Comparison of ENCODE assay signal across 8 mouse cellular contexts in genomic region chr5:128601036-128602019, GRCm38 (mm10). TPM values are rescaled to one million over a fixed set of nuclear protein-coding genes. Genes with fewer than 3 reads are reported as not detected.
DNase-seq lines count a peak whose midpoint lies in the region; ATAC-seq and TF ChIP-seq lines count a peak whose summit lies in the region.

No protein-coding gene starts in this region.

- no peak for TF ChIP-seq CTCF in gastrocnemius, adult 2 months (IDR thresholded peaks at IDR 0.05)
- no peak for TF ChIP-seq CTCF in spleen, adult 2 months (IDR thresholded peaks at IDR 0.05; ENCODE audit: extremely low read depth, insufficient read depth, insufficient read length, insufficient replicate concordance)

- H3K36me3 ChIP-seq in spleen, adult 2 months (ENCODE audit: control insufficient read depth, insufficient read depth, low read length) = no peaks in the 10 kb centered on the region
- no peaks in the 10 kb centered on the region for H3K36me3 ChIP-seq in hindbrain, embryonic 14.5 days (replicated peaks; ENCODE audit: control insufficient read depth, insufficient read depth)

- intact Hi-C loops in gastrocnemius, adult 2 months (cut with DNase I) = no loop called here

- peak overlapping the region; percentile 68 for H3K9ac ChIP-seq in hindbrain, embryonic 14.5 days

- peaks cover 10% of the 10 kb centered on the region for H3K27me3 ChIP-seq in spleen, adult 2 months (ENCODE audit: control insufficient read depth, insufficient read depth, low read length)
- H3K27me3 ChIP-seq in hindbrain, embryonic 14.5 days (ENCODE audit: control insufficient read depth, insufficient read depth, low read length) = peaks cover 22% of the 10 kb centered on the region

- H3K4me1 ChIP-seq in spleen, adult 2 months (ENCODE audit: control insufficient read depth, insufficient read depth, insufficient read length) = peaks cover 5% of the 10 kb centered on the region
- peaks cover 39% of the 10 kb centered on the region; the same call in 1 of the 2 replicates for H3K4me1 ChIP-seq in hindbrain, embryonic 14.5 days (replicated peaks; ENCODE audit: control insufficient read depth, insufficient read depth, low read length)

- ATAC-seq in hindbrain, embryonic 14.5 days (ENCODE audit: low FRiP score) = peak; percentile 26; the same call in 1 of the 2 replicates
- no peak for ATAC-seq in erythroblast, adult 5-6 weeks (replicated peaks; ENCODE audit: low FRiP score, poor library complexity, severe bottlenecking)

- H3K4me3 ChIP-seq in gastrocnemius, adult 2 months = peak overlapping the region; percentile 78
- H3K4me3 ChIP-seq in spleen, adult 2 months (ENCODE audit: extremely low read depth, insufficient read depth, insufficient read length) = peak overlapping the region; percentile 27; the same call in 1 of the 2 replicates
- peak overlapping the region; percentile 64 for H3K4me3 ChIP-seq in hindbrain, embryonic 14.5 days (replicated peaks; ENCODE audit: low read length)

- H3K4me2 ChIP-seq in hindbrain, embryonic 14.5 days (replicated peaks) = peak overlapping the region; percentile 98

- DNase-seq in gastrocnemius, adult 2 months = no peak
- DNase-seq in gastrocnemius, postnatal 4 days (ENCODE audit: low spot score in 2 of 2) = no peak
- DNase-seq in spleen, adult 2 months (ENCODE audit: low read depth in 1 of 2, low spot score in 2 of 2) = no peak
- DNase-seq in spleen, postnatal 36 days (ENCODE audit: low spot score in 2 of 2) = no peak
- no peak for DNase-seq in hindbrain, embryonic 14.5 days (ENCODE audit: low spot score)
- peak; percentile 15 to 39 for DNase-seq in lung, postnatal 4 days
- DNase-seq in thymus, postnatal 4 days = peak; percentile 71

- WGBS in spleen, adult 2 months = 4% methylated on average over 81 of the region's 87 CpGs
- under 1% methylated on average over 87 of the region's 87 CpGs for WGBS in hindbrain, embryonic 14.5 days

- TF ChIP-seq POLR2A in spleen, adult 2 months (IDR thresholded peaks at IDR 0.05; ENCODE audit: low read depth, low read length) = no peak

- H3K27ac ChIP-seq in gastrocnemius, adult 2 months = no peak overlapping the region
- H3K27ac ChIP-seq in spleen, adult 2 months (ENCODE audit: insufficient read depth, low read length) = no peak overlapping the region
- peak overlapping the region; percentile 74 for H3K27ac ChIP-seq in hindbrain, embryonic 14.5 days

- H3K9me3 ChIP-seq in hindbrain, embryonic 14.5 days (ENCODE audit: control insufficient read depth, low read length) = no peaks in the 10 kb centered on the region

RNA-seq across cellular contexts. Expression of gene Fzd10, which starts 0.7 kb away (rescaled TPM):
- 1 to 10 TPM in 1 of 2 experiments, under 1 TPM in 1; 0.77 to 1.6 TPM for total RNA-seq in gastrocnemius, adult 2 months (2021)
- total RNA-seq in gastrocnemius, postnatal 4 days (2021) = 10 to 100 TPM; 16.5 to 21.5 TPM
- 0.15 and 0.33 TPM in 2 replicates for polyA plus RNA-seq in spleen, adult 2 months (2012; rRNA removed)
- polyA plus RNA-seq in hindbrain, embryonic 14.5 days (2014; fragmentation: Nextera tagmentation; extraction: Ambion mirVana) = 5.3 and 5.7 TPM in 2 replicates
- total RNA-seq in erythroblast, adult 5-6 weeks (2015; ENCODE audit: low replicate concordance) = not detected in 2 replicates
- total RNA-seq in erythroblast, adult 5-6 weeks (2017; ENCODE audit: low replicate concordance) = not detected in 2 replicates

Comparison
In these comparisons a context has a peak if more than half of its experiments do, and no peak if none do; other contexts are left out.
1. RNA of gene Fzd10, which starts 0.7 kb away (total RNA-seq): 16.5 to 21.5 TPM in gastrocnemius, postnatal 4 days; 0.77 to 1.6 TPM in gastrocnemius, adult 2 months and not detected in erythroblast, adult 5-6 weeks; every median in the first group is over 4 times any median in the second.
2. DNase-seq: peak in lung, postnatal 4 days (2 of 2) and thymus, postnatal 4 days (single experiment); none in gastrocnemius, adult 2 months (single experiment), gastrocnemius, postnatal 4 days (0 of 2), spleen, adult 2 months (0 of 2), spleen, postnatal 36 days (0 of 2) and hindbrain, embryonic 14.5 days (single experiment).
3. H3K4me3 ChIP-seq: peak in every context shown above with its lines; median percentile 78 in gastrocnemius, adult 2 months; 64 in hindbrain, embryonic 14.5 days; 27 in spleen, adult 2 months.